Mouse (Mus musculus): ENCODE results near the gene Rcn3. TPM values are rescaled to one million over a fixed set of nuclear protein-coding genes. Genes with fewer than 3 reads are reported as not detected.
"Not testable (repeated sequence)": the region's sequence is repeated elsewhere in the genome, so short reads cannot be mapped to it uniquely, and the experiment has no call there.

Gene Rcn3
- polyA plus RNA-seq, 1 experiment from 2014 or later, result 63.3 TPM

- 64% methylated on average over 7 of the region's 7 CpGs for WGBS
- H3K4me1 ChIP-seq (ENCODE audit: control insufficient read depth, insufficient read depth, low read depth, low read length), result no peaks in the 10 kb centered on the region
- ATAC-seq, result peak; percentile 79
- peak within 1 kb of the TSS; percentile 24 for H3K4me2 ChIP-seq (ENCODE audit: low read length)
- H3K4me3 ChIP-seq (ENCODE audit: low read length), result peak within 1 kb of the TSS; percentile 18
- no peaks in the 10 kb centered on the region for H3K36me3 ChIP-seq (ENCODE audit: control insufficient read depth, insufficient read depth, low read length)
- H3K9me3 ChIP-seq (ENCODE audit: control insufficient read depth, low read length), result no peaks in the 10 kb centered on the region
- no peak within 1 kb of the TSS; the same call in none of the 2 replicates for H3K9ac ChIP-seq (ENCODE audit: low read depth, low read length)
- H3K27me3 ChIP-seq (replicated peaks; ENCODE audit: control insufficient read depth, insufficient read depth, low read length), result no peaks in the 10 kb centered on the region
- H3K27ac ChIP-seq (ENCODE audit: low read depth, low read length), result peak within 1 kb of the TSS; percentile 63; the same call in 1 of the 2 replicates
Observed at GRCm38 (mm10) chr7:45103652-45104180, 11.7 kb upstream of the Rcn3 start, which contains the start of gene Fcgrt. Gene Fcgrt, minus strand, starts transcription at chr7:45103851.

- H3K4me2 ChIP-seq (ENCODE audit: low read length), result peak overlapping the region; percentile 24
- H3K9ac ChIP-seq (ENCODE audit: low read depth, low read length), result no peak overlapping the region; the same call in 1 of the 2 replicates
- H3K4me3 ChIP-seq (ENCODE audit: low read length), result peak overlapping the region; percentile 18
Observed at GRCm38 (mm10) chr7:45102940-45103585, 11.0 kb upstream of the Rcn3 start.

GRCm38 (mm10) chr7:45102441-45102840, 10.4 kb upstream of the Rcn3 start:
- Histone ChIP-seq H3K36me3 (ENCODE audit: control insufficient read depth, insufficient read depth, low read length) (no peaks in the 10 kb centered on the region), H3K4me3 (ENCODE audit: low read length) (no peak overlapping the region; the same call in 1 of the 2 replicates), H3K27ac (ENCODE audit: low read depth, low read length) (no peak overlapping the region), H3K9ac (ENCODE audit: low read depth, low read length) (no peak overlapping the region), H3K4me2 (ENCODE audit: low read length) (peak overlapping the region; percentile 24), H3K4me1 (ENCODE audit: control insufficient read depth, insufficient read depth, low read depth, low read length) (no peaks in the 10 kb centered on the region), H3K27me3 (replicated peaks; ENCODE audit: control insufficient read depth, insufficient read depth, low read length) (no peaks in the 10 kb centered on the region), H3K9me3 (ENCODE audit: control insufficient read depth, low read length) (no peaks in the 10 kb centered on the region)
- no peak for ATAC-seq
- 86% methylated on average over 11 of the region's 11 CpGs for WGBS

More at GRCm38 (mm10) chr7:45102940-45103585, 11.0 kb upstream of the Rcn3 start:
- WGBS, result 79% methylated on average over 9 of the region's 9 CpGs
- no peaks in the 10 kb centered on the region for H3K9me3 ChIP-seq (ENCODE audit: control insufficient read depth, low read length)
- ATAC-seq, result no peak
- H3K27me3 ChIP-seq (replicated peaks; ENCODE audit: control insufficient read depth, insufficient read depth, low read length), result no peaks in the 10 kb centered on the region
- no peaks in the 10 kb centered on the region for H3K36me3 ChIP-seq (ENCODE audit: control insufficient read depth, insufficient read depth, low read length)
- peak overlapping the region; percentile 63; the same call in 1 of the 2 replicates for H3K27ac ChIP-seq (ENCODE audit: low read depth, low read length)
- H3K4me1 ChIP-seq (ENCODE audit: control insufficient read depth, insufficient read depth, low read depth, low read length), result no peaks in the 10 kb centered on the region

- H3K27ac ChIP-seq (ENCODE audit: low read depth, low read length), result no peak overlapping the region
- 95% methylated on average over 6 of the region's 6 CpGs for WGBS
- no peak for ATAC-seq
- no peak overlapping the region for H3K4me3 ChIP-seq (ENCODE audit: low read length)
- no peaks in the 10 kb centered on the region for H3K9me3 ChIP-seq (ENCODE audit: control insufficient read depth, low read length)
- H3K4me1 ChIP-seq (ENCODE audit: control insufficient read depth, insufficient read depth, low read depth, low read length), result no peaks in the 10 kb centered on the region
- no peak overlapping the region for H3K9ac ChIP-seq (ENCODE audit: low read depth, low read length)
- no peak overlapping the region for H3K4me2 ChIP-seq (ENCODE audit: low read length)
- no peaks in the 10 kb centered on the region for H3K36me3 ChIP-seq (ENCODE audit: control insufficient read depth, insufficient read depth, low read length)
- no peaks in the 10 kb centered on the region for H3K27me3 ChIP-seq (replicated peaks; ENCODE audit: control insufficient read depth, insufficient read depth, low read length)
Observed at GRCm38 (mm10) chr7:45100046-45100445, 8.0 kb upstream of the Rcn3 start.

- H3K9ac ChIP-seq (ENCODE audit: low read depth, low read length), result no peak overlapping the region
- H3K36me3 ChIP-seq (ENCODE audit: control insufficient read depth, insufficient read depth, low read length), result no peaks in the 10 kb centered on the region
- H3K4me2 ChIP-seq (ENCODE audit: low read length), result no peak overlapping the region
- H3K27ac ChIP-seq (ENCODE audit: low read depth, low read length), result no peak overlapping the region
- ATAC-seq, result no peak
- H3K27me3 ChIP-seq (replicated peaks; ENCODE audit: control insufficient read depth, insufficient read depth, low read length), result no peaks in the 10 kb centered on the region
- H3K4me3 ChIP-seq (ENCODE audit: low read length), result no peak overlapping the region
- no peaks in the 10 kb centered on the region for H3K4me1 ChIP-seq (ENCODE audit: control insufficient read depth, insufficient read depth, low read depth, low read length)
- 91% methylated on average over 8 of the region's 8 CpGs for WGBS
- H3K9me3 ChIP-seq (ENCODE audit: control insufficient read depth, low read length), result no peaks in the 10 kb centered on the region
Observed at GRCm38 (mm10) chr7:45098541-45099240, 6.7 kb upstream of the Rcn3 start.

GRCm38 (mm10) chr7:45097479-45097878, 5.5 kb upstream of the Rcn3 start:
- WGBS, result 78% methylated on average over 6 of the region's 6 CpGs
- no peak overlapping the region for H3K4me2 ChIP-seq (ENCODE audit: low read length)
- no peaks in the 10 kb centered on the region for H3K4me1 ChIP-seq (ENCODE audit: control insufficient read depth, insufficient read depth, low read depth, low read length)
- no peak overlapping the region for H3K4me3 ChIP-seq (ENCODE audit: low read length)
- H3K36me3 ChIP-seq (ENCODE audit: control insufficient read depth, insufficient read depth, low read length), result no peaks in the 10 kb centered on the region
- no peak overlapping the region for H3K27ac ChIP-seq (ENCODE audit: low read depth, low read length)
- no peak overlapping the region for H3K9ac ChIP-seq (ENCODE audit: low read depth, low read length)
- H3K27me3 ChIP-seq (replicated peaks; ENCODE audit: control insufficient read depth, insufficient read depth, low read length), result no peaks in the 10 kb centered on the region
- ATAC-seq, result no peak
- H3K9me3 ChIP-seq (ENCODE audit: control insufficient read depth, low read length), result no peaks in the 10 kb centered on the region

GRCm38 (mm10) chr7:45095965-45096364, 3.9 kb upstream of the Rcn3 start:
- not testable (repeated sequence) for H3K27ac ChIP-seq (ENCODE audit: low read depth, low read length); H3K4me3 ChIP-seq (ENCODE audit: low read length); H3K27me3 ChIP-seq (replicated peaks; ENCODE audit: control insufficient read depth, insufficient read depth, low read length); H3K9ac ChIP-seq (ENCODE audit: low read depth, low read length); H3K4me2 ChIP-seq (ENCODE audit: low read length); H3K9me3 ChIP-seq (ENCODE audit: control insufficient read depth, low read length); ATAC-seq; H3K4me1 ChIP-seq (ENCODE audit: control insufficient read depth, insufficient read depth, low read depth, low read length); H3K36me3 ChIP-seq (ENCODE audit: control insufficient read depth, insufficient read depth, low read length)
- WGBS, result 94% methylated on average over 14 of the region's 14 CpGs

GRCm38 (mm10) chr7:45095367-45095766, 3.3 kb upstream of the Rcn3 start:
- no peak for ATAC-seq
- WGBS, result 80% methylated on average over 6 of the region's 6 CpGs
- Histone ChIP-seq H3K9ac (ENCODE audit: low read depth, low read length) (no peak overlapping the region), H3K4me2 (ENCODE audit: low read length) (no peak overlapping the region), H3K36me3 (ENCODE audit: control insufficient read depth, insufficient read depth, low read length) (no peaks in the 10 kb centered on the region), H3K9me3 (ENCODE audit: control insufficient read depth, low read length) (no peaks in the 10 kb centered on the region), H3K27me3 (replicated peaks; ENCODE audit: control insufficient read depth, insufficient read depth, low read length) (no peaks in the 10 kb centered on the region), H3K4me1 (ENCODE audit: control insufficient read depth, insufficient read depth, low read depth, low read length) (peaks cover 5% of the 10 kb centered on the region), H3K27ac (ENCODE audit: low read depth, low read length) (no peak overlapping the region), H3K4me3 (ENCODE audit: low read length) (no peak overlapping the region)

GRCm38 (mm10) chr7:45094121-45094520, 2.1 kb upstream of the Rcn3 start:
- Histone ChIP-seq H3K9me3 (ENCODE audit: control insufficient read depth, low read length) (no peaks in the 10 kb centered on the region), H3K9ac (ENCODE audit: low read depth, low read length) (no peak overlapping the region), H3K27me3 (replicated peaks; ENCODE audit: control insufficient read depth, insufficient read depth, low read length) (no peaks in the 10 kb centered on the region), H3K4me1 (ENCODE audit: control insufficient read depth, insufficient read depth, low read depth, low read length) (peaks cover 5% of the 10 kb centered on the region), H3K4me2 (ENCODE audit: low read length) (no peak overlapping the region), H3K27ac (ENCODE audit: low read depth, low read length) (no peak overlapping the region), H3K36me3 (ENCODE audit: control insufficient read depth, insufficient read depth, low read length) (no peaks in the 10 kb centered on the region), H3K4me3 (ENCODE audit: low read length) (no peak overlapping the region)
- 55% methylated on average over 7 of the region's 7 CpGs for WGBS
- ATAC-seq, result no peak
